Mouse (Mus musculus) gastrocnemius, postnatal 10 days (tissue): ENCODE measurements at regions not wholly inside any gene's neighbourhood (a gene's known extent, or its start where the extent isn't known, plus 50 kb on each side); places are given as distances from the start of the nearest gene placed in this dataset.

Source experiments
- DNase-seq: peaks from one replicate; pipeline ENCODE4 v3.0.0; 2021; ENCODE audit warnings: mixed read lengths

DNA sequence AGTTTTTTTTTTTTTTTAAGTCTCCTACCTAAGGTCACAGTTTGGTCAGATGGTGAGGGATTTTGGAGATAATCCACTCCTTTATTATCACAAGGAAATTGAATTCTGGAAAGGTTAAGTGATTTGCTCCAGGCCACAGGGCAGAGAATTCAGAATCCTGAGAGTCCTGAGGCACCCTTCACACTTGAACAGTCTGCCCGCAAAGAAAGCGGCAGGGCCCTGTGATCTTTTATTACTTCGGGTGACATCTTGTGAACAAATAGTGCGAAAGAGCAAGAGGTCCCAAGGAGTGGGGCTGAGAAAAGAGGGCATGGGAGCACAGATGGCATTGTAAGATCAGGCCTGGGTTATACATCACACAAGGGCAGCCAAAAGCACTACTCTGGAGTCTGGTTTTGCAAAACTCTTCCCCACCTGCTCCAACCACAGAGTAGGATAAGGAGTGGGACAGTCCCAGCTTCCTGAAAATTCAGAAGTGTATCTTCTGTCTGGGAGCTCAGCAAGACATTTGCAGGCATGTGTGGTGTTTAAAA lies 150.5 kb upstream of the Wdr11 start:
- no peak for DNase-seq

DNA sequence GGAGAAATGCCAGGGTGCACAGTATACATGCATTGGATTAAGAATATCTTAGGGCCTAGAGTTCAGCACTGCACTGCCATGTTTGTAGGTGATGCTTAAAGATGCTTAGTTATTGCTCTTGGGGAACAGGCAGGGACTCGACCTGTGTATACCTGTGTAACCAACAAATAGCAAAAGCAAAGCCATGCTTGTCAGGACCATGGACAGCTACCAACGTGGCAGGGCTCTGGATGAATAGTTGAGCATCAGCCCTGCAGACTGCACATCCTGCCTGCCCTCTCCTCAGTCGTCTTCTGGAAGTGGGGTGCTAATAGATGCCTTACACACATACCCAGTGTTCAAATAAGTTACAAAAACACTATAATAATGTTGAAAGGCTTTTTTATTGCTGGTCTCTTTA lies 122.2 kb upstream of the Wdr11 start:
- DNase-seq: peak; percentile 54

DNA sequence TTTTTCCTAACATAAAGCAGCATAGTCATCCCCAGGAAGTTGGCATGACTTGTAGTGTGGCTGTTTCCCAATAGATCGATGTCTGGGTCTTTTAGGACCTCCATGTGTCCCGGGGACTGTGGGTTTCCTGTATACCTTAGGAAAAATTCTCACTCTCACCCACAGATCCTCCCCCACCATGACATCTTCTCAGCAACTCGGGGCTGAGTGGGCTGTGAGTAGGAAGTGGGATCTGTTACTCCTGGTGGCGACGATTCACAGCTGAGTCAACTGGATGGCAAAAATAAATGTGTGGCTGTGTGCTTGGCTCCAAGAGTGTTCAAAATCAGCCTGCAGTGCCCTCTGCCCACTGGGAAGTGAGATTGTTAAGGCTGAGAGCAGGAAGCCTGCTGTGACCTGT lies 107.9 kb upstream of the Wdr11 start:
- no peak for DNase-seq

DNA sequence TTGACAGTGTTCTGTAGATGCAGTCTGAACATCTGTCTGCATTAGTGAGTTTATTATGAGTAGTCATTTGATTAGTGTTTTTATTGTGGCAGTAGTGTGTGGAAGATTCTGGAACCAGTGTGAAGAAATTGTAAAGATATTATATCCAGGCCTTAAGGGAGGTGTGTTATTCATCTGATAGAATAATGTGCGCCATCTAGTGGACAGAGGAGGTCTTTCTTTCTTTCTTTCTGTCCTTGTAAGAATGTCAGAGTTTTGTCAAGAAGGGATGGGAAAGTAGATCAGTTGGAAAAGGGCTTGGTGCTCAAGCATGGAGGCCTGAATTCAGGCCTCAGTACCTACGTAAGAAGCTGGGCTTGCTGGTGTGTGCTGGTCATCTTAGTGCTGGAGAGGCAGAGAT lies 84.8 kb upstream of the Wdr11 start:
- DNase-seq: no peak

DNA sequence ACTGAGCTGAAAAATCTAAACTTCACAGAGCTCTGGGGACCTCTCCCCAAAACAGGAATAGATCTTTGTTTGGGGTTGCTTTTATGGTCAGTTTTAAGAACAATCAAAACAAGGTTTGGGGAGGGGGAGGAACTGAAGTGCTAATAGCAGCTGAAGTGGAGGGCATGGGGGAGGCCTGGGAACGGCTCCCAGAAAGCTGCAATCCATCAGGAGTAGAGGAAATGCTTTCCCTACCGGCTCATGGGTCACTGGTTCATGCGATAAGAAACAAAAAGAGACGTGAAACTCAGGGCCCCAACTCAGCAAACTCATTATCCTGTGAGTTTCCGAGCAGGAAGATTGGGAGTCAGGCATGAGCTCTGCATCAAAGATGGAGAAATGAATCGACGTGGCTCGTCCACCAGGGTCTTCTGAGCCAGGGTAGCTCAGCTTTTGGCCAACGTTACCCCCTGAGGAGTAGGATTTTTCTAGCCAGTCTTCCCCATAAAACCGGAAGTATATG lies 82.0 kb upstream of the Wdr11 start:
- no peak for DNase-seq

DNA sequence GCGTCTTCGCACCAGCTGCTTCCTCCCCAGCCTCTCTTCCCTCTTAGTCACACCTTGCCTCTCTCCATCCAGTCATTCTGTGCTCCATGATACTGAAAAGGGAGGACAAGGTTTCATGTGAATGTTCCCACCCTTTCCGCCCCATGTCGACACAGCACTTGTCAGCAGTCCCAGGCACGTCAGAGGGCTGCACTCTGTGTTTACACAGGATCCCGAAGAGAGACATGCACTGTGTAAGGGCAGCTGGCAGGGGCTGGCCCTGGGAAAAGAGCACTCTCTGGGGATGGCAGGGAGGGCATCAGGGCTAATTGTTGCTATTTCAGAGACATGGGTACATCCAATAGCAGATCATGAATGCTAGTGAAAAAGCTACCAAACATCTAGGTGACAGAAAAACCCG lies 77.0 kb upstream of the Wdr11 start:
- no peak for DNase-seq

DNA sequence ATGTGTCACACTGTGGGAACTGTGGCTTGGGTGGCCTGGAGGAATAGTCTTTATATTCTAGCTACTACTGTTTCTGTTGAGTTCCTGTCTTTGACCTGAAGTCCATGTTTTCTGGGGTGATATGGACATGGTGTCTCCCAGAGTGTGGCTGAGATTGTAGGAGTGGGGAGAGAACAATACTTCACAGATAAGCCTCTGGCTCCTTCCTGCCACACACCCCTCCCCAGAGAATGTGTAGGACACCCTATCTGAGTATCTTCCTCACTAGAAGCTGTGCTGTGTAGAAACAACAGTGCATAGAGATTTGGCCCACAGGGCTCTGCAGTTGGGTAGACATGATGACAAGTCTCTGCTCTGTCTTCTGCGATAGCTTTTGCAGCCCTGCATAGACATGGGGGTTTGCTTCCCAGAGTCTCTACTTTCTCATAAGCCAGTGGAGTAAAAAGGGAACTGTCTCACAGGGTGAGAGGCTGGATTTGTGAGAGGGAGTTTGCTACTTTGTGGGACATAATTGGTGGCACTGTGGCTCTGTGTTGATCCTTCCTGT lies 67.2 kb upstream of the Wdr11 start:
- DNase-seq: no peak

DNA sequence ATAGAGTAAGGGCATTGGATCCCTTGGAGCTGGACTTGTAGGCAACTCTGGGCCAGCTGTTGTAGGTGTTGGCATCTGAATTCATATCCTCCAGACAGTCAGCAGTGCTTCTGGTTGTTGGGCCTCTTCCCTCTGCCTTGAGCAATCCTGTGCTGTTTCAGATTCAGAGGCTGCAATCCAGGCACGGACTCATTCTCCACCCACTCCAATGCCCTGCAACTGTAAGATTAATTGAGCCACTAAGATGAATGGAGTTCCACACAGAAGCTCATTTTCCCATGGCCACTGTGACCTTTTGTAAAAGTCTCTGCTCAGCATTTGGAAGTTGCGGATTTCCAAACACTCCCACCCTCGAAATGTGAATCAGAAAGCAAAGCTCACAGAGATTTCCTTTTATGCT lies 65.7 kb upstream of the Wdr11 start:
- DNase-seq: no peak

DNA sequence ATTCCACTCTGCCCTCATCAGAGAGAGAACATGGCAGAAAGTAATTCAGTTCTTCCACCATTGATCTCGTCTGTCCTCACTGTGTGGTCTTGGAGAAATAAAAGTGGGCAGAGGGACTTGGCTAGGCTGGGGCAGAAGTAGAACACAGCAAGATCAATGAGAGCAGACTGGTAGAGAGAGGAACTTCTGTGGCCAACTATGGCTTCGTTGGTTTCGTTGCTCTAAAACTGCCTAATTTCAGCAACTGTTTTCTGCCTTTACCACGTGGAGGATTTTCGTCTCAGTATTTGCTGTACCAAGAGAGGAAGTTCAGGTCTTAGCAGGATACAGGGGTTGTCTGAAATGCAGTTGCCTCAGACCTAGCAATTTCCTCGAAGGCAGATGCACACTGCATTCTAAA lies 63.4 kb upstream of the Wdr11 start:
- no peak for DNase-seq

DNA sequence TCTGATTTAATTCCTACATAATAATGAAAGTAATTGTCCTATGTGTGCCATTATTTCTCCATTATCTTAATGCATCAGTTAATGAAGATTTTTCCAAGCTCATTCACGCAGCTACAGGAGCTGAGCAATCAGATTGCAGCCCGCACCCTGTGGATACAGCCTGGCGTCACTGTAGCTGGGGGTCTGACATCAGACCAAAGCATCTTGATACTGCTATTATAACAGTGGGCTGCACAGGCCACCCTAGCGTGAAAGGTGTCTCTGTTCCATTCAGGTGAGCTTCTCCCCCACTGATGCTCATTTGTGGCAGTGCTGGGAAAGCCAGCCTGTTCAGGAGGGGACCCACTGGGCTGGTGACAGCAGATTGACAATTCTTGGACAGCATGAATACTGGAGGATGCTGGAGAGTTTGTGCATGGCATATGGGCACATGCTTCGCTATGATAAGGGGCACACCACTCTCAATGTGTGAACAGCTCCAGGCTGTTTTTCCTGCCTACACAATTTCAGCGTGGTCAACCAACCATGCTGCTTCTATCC lies 58.2 kb upstream of the Wdr11 start:
- DNase-seq: no peak
